Mouse (Mus musculus) hindbrain, embryonic 16.5 days (tissue): Measurements from ENCODE around the gene Fam163b. TPM values are rescaled to one million over a fixed set of nuclear protein-coding genes. Genes with fewer than 3 reads are reported as not detected.

Source experiments
- ATAC-seq: fragments of 200-750 bp; cut with Nextera tagmentation; 2 replicates; pipeline ENCODE4 v1.8.0; 2017; ENCODE audit warnings: moderate TSS enrichment, moderate library complexity
- H3K27ac ChIP-seq: fragments of 300-500 bp; sonication (generic); 2 replicates; pipeline ENCODE4 v1.5.1; 2014; ENCODE audit warnings: low read depth, mild to moderate bottlenecking, control low read depth, low read length, moderate library complexity
- H3K27me3 ChIP-seq: fragments of 300-500 bp; sonication (generic); replicated peaks from 2 replicates; pipeline ENCODE4 v1.6.1; 2014; ENCODE audit warnings: low read length; ENCODE audit not compliant: control insufficient read depth, insufficient read depth
- H3K36me3 ChIP-seq: fragments of 300-500 bp; sonication (generic); 2 replicates; pipeline ENCODE4 v1.6.1; 2014; ENCODE audit warnings: mild to moderate bottlenecking, low read length, moderate library complexity, mixed read lengths; ENCODE audit not compliant: control insufficient read depth, insufficient read depth
- H3K4me1 ChIP-seq: fragments of 300-500 bp; sonication (generic); 2 replicates; pipeline ENCODE4 v1.6.1; 2014; ENCODE audit warnings: low read depth, low read length; ENCODE audit not compliant: control insufficient read depth, insufficient read depth
- H3K4me2 ChIP-seq: fragments of 300-500 bp; sonication (generic); 2 replicates; pipeline ENCODE4 v1.6.1; 2014; ENCODE audit warnings: mild to moderate bottlenecking, low read length, control low read depth, moderate library complexity
- H3K4me3 ChIP-seq: fragments of 300-500 bp; sonication (generic); 2 replicates; pipeline ENCODE4 v1.5.1; 2014; ENCODE audit warnings: mild to moderate bottlenecking, low read length, control low read depth, moderate library complexity
- H3K9ac ChIP-seq: fragments of 300-500 bp; sonication (generic); 2 replicates; pipeline ENCODE4 v1.6.1; 2014; ENCODE audit warnings: low read depth, mild to moderate bottlenecking, control low read depth, low read length, moderate library complexity
- H3K9me3 ChIP-seq: fragments of 300-500 bp; sonication (generic); 2 replicates; pipeline ENCODE4 v1.6.1; 2014; ENCODE audit warnings: mild to moderate bottlenecking, low read length, moderate library complexity; ENCODE audit not compliant: control insufficient read depth
- WGBS: fragments of 180-500 bp; shearing (Covaris S2); extraction: QIAGEN DNeasy Blood & Tissue Kit; methylation state at CpG from one replicate; pipeline ENCODE4 v1.1.7; 2014; 5-methylcytosine and 5-hydroxymethylcytosine counted together
- polyA plus RNA-seq: library from polyadenylated mRNA; unstranded; fragments of >200 nt; fragmentation: Nextera tagmentation; extraction: Ambion mirVana; gene quantifications from 2 replicates; pipeline ENCODE4 v1.2.1, GENCODE M21; 2015

The Fam163b gene
- polyA plus RNA-seq, 1 experiment from 2014 or later, result 10.3 TPM

DNA sequence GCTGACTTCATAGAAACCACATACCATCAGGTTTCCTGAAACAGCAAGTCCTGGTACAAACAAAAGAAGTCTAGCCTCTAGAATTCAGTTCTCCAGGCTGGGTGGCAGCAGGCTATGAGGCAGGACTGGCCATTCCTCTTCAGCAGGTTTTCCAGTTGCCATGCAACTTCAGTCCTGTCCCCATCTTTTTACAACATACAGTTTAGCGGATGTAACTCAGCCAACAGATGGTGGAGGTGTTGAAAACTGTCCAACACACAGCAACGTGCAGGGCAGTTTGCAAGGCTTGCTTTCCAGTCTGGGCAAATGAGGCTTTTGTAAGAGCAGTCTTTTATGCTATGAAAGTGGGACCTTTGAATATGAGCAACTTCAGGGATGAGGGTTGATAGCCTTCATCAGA lies 2.7 kb upstream of the Fam163b start:
- Histone ChIP-seq H3K4me1 (peaks cover 9% of the 10 kb centered on the region), H3K27me3 (peaks cover 5% of the 10 kb centered on the region), H3K9ac (no peak overlapping the region), H3K27ac (no peak overlapping the region), H3K4me2 (no peak overlapping the region), H3K9me3 (no peaks in the 10 kb centered on the region), H3K4me3 (no peak overlapping the region), H3K36me3 (no peaks in the 10 kb centered on the region)
- no peak for ATAC-seq
- 59% methylated on average over 2 of the region's 2 CpGs for WGBS

DNA sequence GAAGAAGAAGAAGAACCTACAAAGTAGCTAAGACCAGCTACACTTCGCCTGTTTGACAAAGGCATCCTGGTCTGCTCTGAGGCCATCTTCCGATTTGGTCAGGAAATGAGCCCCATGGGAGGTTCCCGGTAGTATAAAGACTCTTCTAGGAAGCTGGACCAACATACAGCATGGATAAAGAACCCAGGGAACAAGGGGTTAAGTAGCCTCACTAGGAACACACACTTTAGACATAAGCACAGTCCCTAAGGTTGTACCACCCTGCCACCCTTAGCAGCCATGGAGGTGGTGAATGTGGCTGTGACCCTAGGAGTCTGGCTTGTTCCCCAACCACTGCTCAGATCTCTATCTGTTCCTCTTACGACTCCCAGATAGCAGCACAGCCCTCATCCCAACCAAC lies 3.9 kb downstream of the Fam163b start:
- Histone ChIP-seq H3K4me1 (peaks cover 9% of the 10 kb centered on the region), H3K27me3 (peaks cover 8% of the 10 kb centered on the region), H3K36me3 (no peaks in the 10 kb centered on the region), H3K9me3 (no peaks in the 10 kb centered on the region), H3K4me3 (no peak overlapping the region), H3K4me2 (no peak overlapping the region), H3K27ac (no peak overlapping the region), H3K9ac (no peak overlapping the region)
- ATAC-seq, result no peak
- WGBS, result 71% methylated on average over 4 of the region's 4 CpGs

DNA sequence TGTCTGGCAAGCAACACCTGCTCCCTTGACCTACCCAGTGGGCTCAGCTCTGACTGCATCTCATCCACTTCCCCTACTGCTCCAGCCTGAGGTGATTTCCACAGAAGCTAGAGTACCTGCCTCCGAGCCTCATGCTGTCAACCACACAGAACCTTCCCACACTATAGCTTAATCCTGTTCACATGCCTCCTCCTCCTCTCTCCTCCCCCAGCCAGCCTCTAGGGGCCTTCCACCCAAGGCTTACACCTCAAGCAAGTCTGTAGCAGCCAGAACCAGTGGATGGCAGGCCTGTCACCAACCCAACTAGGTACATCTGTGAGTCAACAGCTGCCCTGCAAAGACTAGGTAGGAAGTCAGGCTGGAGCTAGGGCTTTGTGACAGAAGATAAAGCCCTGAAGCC lies 5.5 kb downstream of the Fam163b start:
- Histone ChIP-seq H3K27me3 (peaks cover 6% of the 10 kb centered on the region; the same call in 1 of the 2 replicates), H3K36me3 (no peaks in the 10 kb centered on the region), H3K9ac (no peak overlapping the region), H3K9me3 (no peaks in the 10 kb centered on the region), H3K27ac (no peak overlapping the region), H3K4me2 (no peak overlapping the region), H3K4me3 (no peak overlapping the region), H3K4me1 (peaks cover under 1% of the 10 kb centered on the region; the same call in 1 of the 2 replicates)
- no peak for ATAC-seq
- WGBS, result 74% methylated on average over 1 of the region's 1 CpGs

DNA sequence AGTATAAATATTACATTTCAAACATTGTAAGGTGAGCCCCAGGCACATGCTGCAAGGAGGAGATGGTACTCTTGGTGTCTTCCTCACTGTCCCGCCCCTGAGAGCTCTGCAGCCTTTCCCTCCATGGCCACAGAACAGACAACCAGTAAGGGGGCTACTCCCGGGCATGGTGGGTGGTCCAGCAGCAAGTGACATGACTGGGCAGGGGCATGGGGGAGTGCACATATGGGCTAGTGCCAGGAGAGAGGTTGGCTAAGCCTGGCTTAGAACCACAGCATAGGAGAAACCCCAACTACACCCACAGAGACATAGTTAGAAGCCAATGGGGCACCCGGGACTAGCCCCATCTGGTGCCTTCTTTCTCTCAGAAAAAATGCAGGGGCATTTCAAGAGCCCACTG lies 6.0 kb downstream of the Fam163b start:
- Histone ChIP-seq H3K27me3 (peaks cover 6% of the 10 kb centered on the region; the same call in 1 of the 2 replicates), H3K9ac (no peak overlapping the region), H3K36me3 (no peaks in the 10 kb centered on the region), H3K4me2 (no peak overlapping the region), H3K9me3 (no peaks in the 10 kb centered on the region), H3K4me1 (no peaks in the 10 kb centered on the region), H3K4me3 (no peak overlapping the region), H3K27ac (no peak overlapping the region)
- 69% methylated on average over 3 of the region's 3 CpGs for WGBS
- no peak for ATAC-seq

DNA sequence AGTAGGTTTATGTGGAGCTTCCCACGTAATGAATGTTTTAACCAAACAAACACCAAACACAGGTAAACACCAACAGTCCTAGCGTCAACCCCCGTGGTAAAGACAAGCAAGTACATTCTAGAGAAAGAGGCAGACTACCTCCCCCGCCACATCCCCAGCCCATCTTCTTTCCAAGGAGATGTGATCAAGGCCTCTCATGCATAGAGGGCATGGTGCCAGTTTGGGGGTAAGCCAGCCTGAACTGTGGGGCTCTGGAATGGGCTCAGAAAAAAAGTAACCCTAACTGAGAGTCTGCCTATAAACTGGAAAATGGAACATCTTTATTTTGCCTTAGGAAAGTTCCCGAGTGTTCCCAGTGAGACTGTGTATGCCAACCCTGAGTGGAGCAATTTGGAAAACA lies 6.4 kb downstream of the Fam163b start:
- Histone ChIP-seq H3K27ac (no peak overlapping the region), H3K27me3 (peaks cover 4% of the 10 kb centered on the region; the same call in 1 of the 2 replicates), H3K36me3 (no peaks in the 10 kb centered on the region), H3K4me3 (no peak overlapping the region), H3K9me3 (no peaks in the 10 kb centered on the region), H3K9ac (no peak overlapping the region), H3K4me1 (no peaks in the 10 kb centered on the region), H3K4me2 (no peak overlapping the region)
- WGBS, result 64% methylated on average over 5 of the region's 5 CpGs
- no peak for ATAC-seq

DNA sequence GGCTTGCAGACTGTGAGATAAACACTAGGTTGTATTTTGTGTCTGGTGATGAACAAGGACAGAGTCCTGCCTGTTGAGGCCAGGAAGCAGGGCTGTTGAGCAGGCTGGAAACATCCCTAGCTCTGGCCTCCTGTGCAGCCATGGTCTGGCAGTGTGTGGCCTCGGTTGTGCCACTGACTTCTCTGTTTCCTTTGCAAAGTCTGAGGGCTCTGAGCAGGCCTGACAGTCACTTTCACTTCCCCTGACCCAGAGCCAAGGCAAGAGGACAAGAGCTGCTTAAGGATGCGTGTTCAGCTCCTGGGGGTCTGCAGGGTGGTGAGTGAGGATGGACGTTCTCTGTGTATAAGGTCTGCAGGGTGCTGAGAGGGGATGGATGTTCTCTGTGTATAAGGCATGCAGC lies 13.3 kb downstream of the Fam163b start:
- no peaks in the 10 kb centered on the region; the same call in 1 of the 2 replicates for H3K27me3 ChIP-seq
- H3K4me1 ChIP-seq, result no peaks in the 10 kb centered on the region
- H3K27ac ChIP-seq, result no peak overlapping the region
- no peaks in the 10 kb centered on the region for H3K9me3 ChIP-seq
- no peak overlapping the region for H3K4me2 ChIP-seq
- WGBS, result 74% methylated on average over 3 of the region's 3 CpGs
- ATAC-seq, result no peak
- no peak overlapping the region for H3K4me3 ChIP-seq
- no peaks in the 10 kb centered on the region for H3K36me3 ChIP-seq
- no peak overlapping the region for H3K9ac ChIP-seq

DNA sequence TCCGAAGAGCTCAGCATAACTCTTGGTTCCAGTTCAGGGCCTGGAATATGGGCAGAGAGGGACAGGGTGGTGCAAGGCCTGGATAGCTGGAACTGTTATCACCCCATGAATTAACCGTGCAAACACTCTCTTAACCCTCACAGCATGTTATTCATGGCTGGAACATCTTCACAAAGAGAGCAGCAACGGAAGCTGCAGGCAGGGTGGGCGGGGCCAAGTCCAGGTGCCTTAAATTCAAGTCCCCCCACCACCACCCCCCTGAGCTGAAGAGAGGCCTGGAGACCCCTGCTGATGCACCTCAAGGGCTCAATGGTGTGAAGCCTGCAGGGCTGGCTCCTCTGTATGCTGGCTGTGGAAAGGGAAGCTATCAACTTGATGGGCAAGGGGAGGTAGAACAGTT lies 15.8 kb downstream of the Fam163b start:
- Histone ChIP-seq H3K9ac (no peak overlapping the region), H3K4me2 (no peak overlapping the region), H3K27me3 (no peaks in the 10 kb centered on the region; the same call in 1 of the 2 replicates), H3K4me1 (peaks cover 14% of the 10 kb centered on the region), H3K4me3 (no peak overlapping the region), H3K9me3 (no peaks in the 10 kb centered on the region), H3K36me3 (no peaks in the 10 kb centered on the region), H3K27ac (no peak overlapping the region)
- 54% methylated on average over 4 of the region's 4 CpGs for WGBS
- no peak for ATAC-seq

DNA sequence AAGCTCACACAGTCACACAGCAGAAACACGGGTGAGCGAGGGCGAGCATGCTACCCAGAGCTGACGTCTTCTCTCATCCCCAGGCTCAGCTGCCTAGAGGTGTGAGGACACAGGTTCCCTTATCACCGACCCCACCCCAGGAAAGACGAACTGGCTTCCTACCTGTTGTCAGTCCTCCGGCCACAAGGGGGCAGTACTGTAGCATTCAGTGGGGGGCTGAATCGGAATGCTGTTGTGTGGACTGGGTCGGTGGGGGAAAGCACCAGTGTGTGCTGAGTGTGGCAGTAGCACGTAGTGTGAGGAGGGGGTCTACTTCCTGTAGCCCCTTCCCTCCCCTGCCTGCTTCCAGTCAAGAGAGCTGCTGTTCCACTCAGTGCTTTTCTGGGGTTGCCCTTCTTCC lies 16.3 kb downstream of the Fam163b start:
- no peak overlapping the region for H3K4me3 ChIP-seq
- H3K36me3 ChIP-seq, result no peaks in the 10 kb centered on the region
- H3K27ac ChIP-seq, result no peak overlapping the region
- WGBS, result 45% methylated on average over 10 of the region's 10 CpGs
- no peak overlapping the region for H3K4me2 ChIP-seq
- H3K27me3 ChIP-seq, result no peaks in the 10 kb centered on the region; the same call in 1 of the 2 replicates
- peaks cover 18% of the 10 kb centered on the region for H3K4me1 ChIP-seq
- no peak for ATAC-seq
- no peak overlapping the region for H3K9ac ChIP-seq
- H3K9me3 ChIP-seq, result no peaks in the 10 kb centered on the region

DNA sequence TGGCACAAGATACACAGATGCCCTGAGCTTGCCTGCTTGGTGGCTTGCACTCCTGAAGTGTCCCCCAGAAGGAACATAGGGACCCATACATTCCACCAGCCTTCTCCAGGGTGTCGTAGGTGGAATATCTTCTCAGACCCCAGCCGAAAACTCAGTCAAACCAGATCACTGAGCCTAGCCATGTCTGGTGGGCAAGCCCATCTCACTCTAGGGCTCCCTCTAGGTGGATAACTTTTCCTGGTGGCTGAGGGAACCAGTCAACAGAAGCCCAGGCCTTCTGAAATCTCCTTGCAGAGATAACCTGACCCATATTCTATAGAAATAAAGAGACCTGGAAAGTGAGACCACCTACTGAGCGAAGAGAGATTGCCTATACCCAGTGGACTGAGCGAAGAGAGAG lies 19.2 kb downstream of the Fam163b start:
- H3K4me3 ChIP-seq, result no peak overlapping the region
- H3K27me3 ChIP-seq, result no peaks in the 10 kb centered on the region; the same call in 1 of the 2 replicates
- H3K27ac ChIP-seq, result no peak overlapping the region
- no peak overlapping the region for H3K4me2 ChIP-seq
- H3K36me3 ChIP-seq, result no peaks in the 10 kb centered on the region
- ATAC-seq, result no peak
- peaks cover 21% of the 10 kb centered on the region for H3K4me1 ChIP-seq
- H3K9ac ChIP-seq, result no peak overlapping the region
- no peaks in the 10 kb centered on the region for H3K9me3 ChIP-seq
- 78% methylated on average over 4 of the region's 4 CpGs for WGBS

DNA sequence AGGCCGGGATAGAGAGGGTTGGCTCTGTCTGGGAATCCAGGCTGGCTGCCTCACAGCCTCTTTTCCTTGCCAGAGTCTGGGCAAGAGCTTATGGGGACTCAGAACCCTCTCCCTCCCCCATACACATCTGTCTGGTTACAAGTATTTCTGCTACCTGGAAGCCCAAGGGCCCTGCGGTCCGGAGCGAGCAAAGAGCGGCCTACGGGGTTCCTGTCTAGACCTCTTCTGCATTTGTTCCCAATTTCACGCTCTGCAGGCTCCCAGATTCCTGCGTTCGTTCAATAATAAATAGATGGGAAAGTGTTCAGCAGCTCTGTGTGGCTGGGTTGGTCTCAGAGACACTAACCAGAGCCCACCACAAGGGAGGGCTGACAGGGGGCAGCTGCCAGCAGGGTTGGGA lies 19.7 kb downstream of the Fam163b start:
- Histone ChIP-seq H3K4me2 (no peak overlapping the region), H3K27ac (no peak overlapping the region), H3K36me3 (no peaks in the 10 kb centered on the region), H3K9me3 (no peaks in the 10 kb centered on the region), H3K27me3 (no peaks in the 10 kb centered on the region; the same call in 1 of the 2 replicates), H3K4me3 (no peak overlapping the region), H3K4me1 (peaks cover 21% of the 10 kb centered on the region), H3K9ac (no peak overlapping the region)
- WGBS, result 23% methylated on average over 9 of the region's 9 CpGs
- ATAC-seq, result no peak; the same call in 1 of the 2 replicates
